Mouse (Mus musculus): ENCODE results near the gene Gjb1.

- TF ChIP-seq CTCF (IDR thresholded peaks at IDR 0.05; ENCODE audit: insufficient read depth, low read depth, low read length) (no peak), POLR2A (IDR thresholded peaks at IDR 0.05; ENCODE audit: insufficient read depth, low read depth, low read length) (peak; percentile 41; the same call in 1 of the 2 replicates)
Measured at GRCm38 (mm10) chrX:101419725-101420699, 43.8 kb downstream of the Gjb1 start.
